Mouse (Mus musculus): ENCODE measurements around the gene Cacna2d1. TPM values are rescaled to one million over a fixed set of nuclear protein-coding genes. Genes with fewer than 3 reads are reported as not detected.

Gene Cacna2d1
- polyA plus RNA-seq, 1 experiment from 2014 or later = 22.9 TPM

DNA sequence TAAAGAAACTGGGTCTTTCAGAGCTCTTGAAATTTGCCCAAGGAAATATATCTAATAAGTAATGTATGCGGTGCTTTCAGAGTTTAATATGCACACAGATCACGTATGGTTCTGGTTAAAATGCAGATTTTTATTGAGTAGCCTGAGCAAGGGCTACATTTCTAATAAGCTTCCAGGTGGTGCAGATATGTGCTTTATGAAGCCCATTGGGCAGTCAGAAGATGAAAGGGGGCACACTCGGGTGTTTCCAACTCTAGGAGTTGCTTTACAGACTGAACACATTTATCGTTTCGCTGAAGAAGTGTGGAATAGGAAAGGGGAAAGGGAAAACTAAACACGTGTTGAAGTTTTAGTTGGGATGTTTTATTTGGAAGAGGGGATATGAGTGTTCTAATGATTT, 94.4 kb downstream of the Cacna2d1 start:
- ATAC-seq (ENCODE audit: low FRiP score, low read depth) = peak; percentile 52; the same call in 1 of the 2 replicates
- H3K4me3 ChIP-seq = no peak overlapping the region
- H3K27ac ChIP-seq = no peak overlapping the region
- WGBS = 16% methylated on average over 6 of the region's 6 CpGs
- no peaks in the 10 kb centered on the region for H3K9me3 ChIP-seq
- peaks cover 15% of the 10 kb centered on the region for H3K4me1 ChIP-seq
- H3K27me3 ChIP-seq = no peaks in the 10 kb centered on the region
- H3K9ac ChIP-seq = no peak overlapping the region
- H3K4me2 ChIP-seq (replicated peaks) = 0 out of 2 replicates have a peak overlapping the region, but pooled peaks have one; percentile 11
- no peaks in the 10 kb centered on the region; the same call in 1 of the 2 replicates for H3K36me3 ChIP-seq

DNA sequence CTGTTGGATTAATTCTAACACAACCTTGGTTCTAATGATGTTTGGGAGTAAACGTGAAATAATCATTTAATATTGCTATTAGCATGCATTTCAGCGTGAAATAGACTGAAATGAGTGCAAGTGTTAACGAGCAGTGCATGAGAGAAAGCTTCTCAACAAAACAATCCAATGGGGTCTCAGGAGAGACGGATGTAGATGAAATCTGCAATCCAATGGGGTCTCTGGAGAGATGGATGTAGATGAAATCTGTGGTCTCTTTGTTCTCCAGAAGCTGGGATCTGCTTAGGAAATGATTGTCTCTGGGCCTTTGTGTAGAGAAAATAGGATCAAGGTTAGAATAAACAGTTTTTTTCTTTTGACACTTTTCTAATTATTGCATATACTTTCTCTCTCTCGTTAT, 95.0 kb downstream of the Cacna2d1 start:
- H3K27me3 ChIP-seq = no peaks in the 10 kb centered on the region
- no peaks in the 10 kb centered on the region; the same call in 1 of the 2 replicates for H3K36me3 ChIP-seq
- no peak overlapping the region for H3K4me2 ChIP-seq (replicated peaks)
- ATAC-seq (ENCODE audit: low FRiP score, low read depth) = no peak
- H3K9me3 ChIP-seq = no peaks in the 10 kb centered on the region
- no peak overlapping the region for H3K4me3 ChIP-seq
- H3K9ac ChIP-seq = no peak overlapping the region
- WGBS = 48% methylated on average over 5 of the region's 5 CpGs
- H3K4me1 ChIP-seq = peaks cover 14% of the 10 kb centered on the region
- no peak overlapping the region for H3K27ac ChIP-seq

GRCm38 (mm10) chr5:16033569-16033968, 99.1 kb downstream of the Cacna2d1 start:
- Histone ChIP-seq H3K9me3 (no peaks in the 10 kb centered on the region), H3K4me3 (no peak overlapping the region), H3K27me3 (no peaks in the 10 kb centered on the region), H3K36me3 (no peaks in the 10 kb centered on the region; the same call in 1 of the 2 replicates), H3K9ac (no peak overlapping the region), H3K27ac (no peak overlapping the region), H3K4me2 (replicated peaks) (no peak overlapping the region), H3K4me1 (peaks cover 13% of the 10 kb centered on the region; the same call in 1 of the 2 replicates)
- WGBS = 92% methylated on average over 1 of the region's 1 CpGs
- ATAC-seq (ENCODE audit: low FRiP score, low read depth) = no peak

DNA sequence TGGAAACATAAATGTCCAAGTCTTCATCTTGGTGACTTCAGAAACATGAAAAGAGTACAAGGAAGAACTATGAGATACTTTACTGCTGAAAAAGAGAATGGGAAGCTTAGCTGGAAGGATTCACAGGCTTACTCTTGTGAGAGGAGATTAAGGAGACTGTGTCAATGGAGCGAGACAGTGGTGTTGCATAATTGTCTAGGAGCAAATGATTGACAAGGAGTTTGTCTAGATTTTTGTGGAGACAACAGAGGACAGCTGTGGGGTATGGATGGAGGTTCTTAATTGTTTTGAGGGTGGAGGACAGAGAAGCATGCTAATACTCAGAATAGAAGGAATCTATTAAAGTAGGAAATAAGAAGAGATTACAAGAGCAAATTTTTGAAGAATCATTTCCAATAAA, 100.8 kb downstream of the Cacna2d1 start:
- no peak overlapping the region for H3K4me3 ChIP-seq
- no peaks in the 10 kb centered on the region for H3K9me3 ChIP-seq
- no peak for ATAC-seq (ENCODE audit: low FRiP score, low read depth)
- H3K27ac ChIP-seq = no peak overlapping the region
- peaks cover 6% of the 10 kb centered on the region; the same call in 1 of the 2 replicates for H3K4me1 ChIP-seq
- no peak overlapping the region for H3K4me2 ChIP-seq (replicated peaks)
- H3K36me3 ChIP-seq = no peaks in the 10 kb centered on the region; the same call in 1 of the 2 replicates
- H3K27me3 ChIP-seq = no peaks in the 10 kb centered on the region
- no peak overlapping the region for H3K9ac ChIP-seq
- WGBS = 76% methylated on average over 1 of the region's 1 CpGs

GRCm38 (mm10) chr5:16045147-16045878, 110.8 kb downstream of the Cacna2d1 start:
- no peaks in the 10 kb centered on the region for H3K9me3 ChIP-seq
- H3K27me3 ChIP-seq = no peaks in the 10 kb centered on the region
- H3K36me3 ChIP-seq = no peaks in the 10 kb centered on the region
- 70% methylated on average over 6 of the region's 6 CpGs for WGBS
- peaks cover 6% of the 10 kb centered on the region; the same call in 1 of the 2 replicates for H3K4me1 ChIP-seq
- ATAC-seq (ENCODE audit: low FRiP score, low read depth) = no peak
- no peak overlapping the region for H3K4me3 ChIP-seq
- no peak overlapping the region for H3K4me2 ChIP-seq (replicated peaks)
- no peak overlapping the region for H3K27ac ChIP-seq
- H3K9ac ChIP-seq = no peak overlapping the region

DNA sequence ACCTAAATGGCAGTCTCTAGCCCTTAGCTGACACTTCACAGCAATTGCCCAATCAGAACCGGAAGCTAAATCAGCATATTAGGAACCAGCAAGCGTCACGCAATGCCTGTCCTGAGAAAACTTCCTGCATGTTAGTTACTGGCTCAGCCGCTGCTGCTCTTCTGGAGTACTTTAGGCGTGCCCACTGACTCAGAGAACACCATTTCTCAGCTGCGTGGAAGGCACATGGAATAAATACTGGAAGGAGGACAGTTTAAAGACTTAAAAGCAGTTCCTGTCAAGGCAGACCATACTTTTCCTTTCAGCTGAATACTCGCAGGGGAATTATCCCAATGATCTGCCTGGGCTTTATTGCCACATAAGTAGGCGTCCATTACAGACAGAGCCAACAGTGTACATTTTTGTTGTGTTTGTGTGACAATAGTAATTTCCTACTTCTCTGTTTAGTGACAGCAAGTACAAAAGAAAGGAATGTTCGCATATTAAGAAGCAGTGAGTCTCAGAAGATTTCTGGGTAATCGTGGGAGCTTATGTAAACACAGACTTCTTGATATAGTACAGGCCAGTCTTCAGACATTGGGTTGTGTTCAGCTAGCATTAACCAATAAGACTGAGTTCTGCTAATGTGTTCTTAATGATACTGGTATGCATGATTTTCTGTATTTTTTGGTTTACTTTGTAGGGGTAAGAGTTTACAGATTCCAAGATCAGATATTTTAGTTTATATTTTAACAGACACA, 113.1 kb downstream of the Cacna2d1 start:
- Histone ChIP-seq H3K27me3 (no peaks in the 10 kb centered on the region), H3K9ac (no peak overlapping the region), H3K36me3 (no peaks in the 10 kb centered on the region), H3K4me1 (peaks cover 6% of the 10 kb centered on the region; the same call in 1 of the 2 replicates), H3K27ac (no peak overlapping the region), H3K4me2 (replicated peaks) (no peak overlapping the region), H3K4me3 (no peak overlapping the region), H3K9me3 (no peaks in the 10 kb centered on the region)
- no peak for ATAC-seq (ENCODE audit: low FRiP score, low read depth)
- WGBS = 52% methylated on average over 10 of the region's 10 CpGs

- H3K4me3 ChIP-seq = no peak overlapping the region
- WGBS = 62% methylated on average over 2 of the region's 2 CpGs
- ATAC-seq (ENCODE audit: low FRiP score, low read depth) = no peak
- H3K4me2 ChIP-seq (replicated peaks) = no peak overlapping the region
- no peaks in the 10 kb centered on the region for H3K9me3 ChIP-seq
- H3K4me1 ChIP-seq = no peaks in the 10 kb centered on the region
- no peaks in the 10 kb centered on the region for H3K36me3 ChIP-seq
- no peak overlapping the region for H3K9ac ChIP-seq
- no peaks in the 10 kb centered on the region for H3K27me3 ChIP-seq
- H3K27ac ChIP-seq = no peak overlapping the region
Observed at GRCm38 (mm10) chr5:16056795-16057194, 122.3 kb downstream of the Cacna2d1 start.

DNA sequence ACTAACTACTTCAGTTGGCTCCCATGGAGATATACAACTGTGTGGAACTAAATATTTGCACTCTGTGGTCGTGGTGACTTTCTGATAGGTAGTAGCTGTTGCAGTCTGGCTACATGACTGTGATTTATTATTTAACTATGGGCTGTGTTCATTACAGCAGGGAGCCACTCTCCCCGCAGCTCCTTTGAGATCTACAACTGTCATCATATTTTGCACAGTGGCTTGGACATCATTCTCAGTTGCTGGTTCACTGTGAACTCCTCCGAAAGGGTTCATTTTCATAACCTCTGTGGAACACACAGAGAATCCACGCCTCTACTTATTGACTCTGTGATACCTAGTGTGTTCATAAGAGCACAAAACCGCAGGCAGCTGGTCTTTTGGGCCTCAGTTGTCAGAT, 128.3 kb downstream of the Cacna2d1 start:
- H3K27me3 ChIP-seq = no peaks in the 10 kb centered on the region
- H3K4me2 ChIP-seq (replicated peaks) = no peak overlapping the region
- H3K36me3 ChIP-seq = no peaks in the 10 kb centered on the region
- H3K4me3 ChIP-seq = no peak overlapping the region
- H3K9me3 ChIP-seq = no peaks in the 10 kb centered on the region
- no peak overlapping the region for H3K27ac ChIP-seq
- ATAC-seq (ENCODE audit: low FRiP score, low read depth) = no peak
- WGBS = 59% methylated on average over 5 of the region's 5 CpGs
- no peaks in the 10 kb centered on the region for H3K4me1 ChIP-seq
- no peak overlapping the region for H3K9ac ChIP-seq

GRCm38 (mm10) chr5:16063273-16063672, 128.8 kb downstream of the Cacna2d1 start:
- H3K27me3 ChIP-seq = no peaks in the 10 kb centered on the region
- no peaks in the 10 kb centered on the region for H3K9me3 ChIP-seq
- ATAC-seq (ENCODE audit: low FRiP score, low read depth) = no peak
- no peak overlapping the region for H3K4me3 ChIP-seq
- H3K4me2 ChIP-seq (replicated peaks) = no peak overlapping the region
- H3K4me1 ChIP-seq = no peaks in the 10 kb centered on the region
- no peak overlapping the region for H3K9ac ChIP-seq
- no peaks in the 10 kb centered on the region for H3K36me3 ChIP-seq
- no peak overlapping the region for H3K27ac ChIP-seq

DNA sequence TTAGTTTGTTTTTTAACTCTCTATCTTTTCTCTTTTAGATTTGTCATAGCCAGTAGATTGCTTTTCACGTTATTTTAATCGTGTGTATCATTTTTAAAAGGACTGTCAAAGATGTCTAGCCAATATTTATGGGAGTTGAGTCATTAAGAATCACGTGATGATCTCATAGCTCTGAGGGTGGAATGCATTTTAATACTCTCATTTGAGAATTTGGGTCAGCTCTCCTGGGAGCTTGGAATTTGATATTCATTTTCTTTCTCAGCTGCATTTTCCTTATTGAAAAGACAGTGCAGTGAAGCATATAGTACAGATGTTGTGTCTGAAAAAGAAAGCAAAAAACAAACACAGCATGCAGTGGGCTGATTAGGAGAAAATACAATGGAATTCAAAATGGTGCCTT, 129.5 kb downstream of the Cacna2d1 start:
- H3K27ac ChIP-seq = no peak overlapping the region
- H3K27me3 ChIP-seq = no peaks in the 10 kb centered on the region
- 53% methylated on average over 3 of the region's 3 CpGs for WGBS
- H3K9me3 ChIP-seq = no peaks in the 10 kb centered on the region
- ATAC-seq (ENCODE audit: low FRiP score, low read depth) = no peak
- no peak overlapping the region for H3K4me2 ChIP-seq (replicated peaks)
- no peak overlapping the region for H3K9ac ChIP-seq
- no peak overlapping the region for H3K4me3 ChIP-seq
- no peaks in the 10 kb centered on the region for H3K36me3 ChIP-seq
- no peaks in the 10 kb centered on the region for H3K4me1 ChIP-seq

GRCm38 (mm10) chr5:16065816-16066215, 131.3 kb downstream of the Cacna2d1 start:
- Histone ChIP-seq H3K4me3 (no peak overlapping the region), H3K9ac (no peak overlapping the region), H3K4me2 (replicated peaks) (no peak overlapping the region), H3K27ac (no peak overlapping the region), H3K27me3 (no peaks in the 10 kb centered on the region), H3K36me3 (no peaks in the 10 kb centered on the region), H3K4me1 (no peaks in the 10 kb centered on the region), H3K9me3 (no peaks in the 10 kb centered on the region)
- ATAC-seq (ENCODE audit: low FRiP score, low read depth) = no peak; the same call in 1 of the 2 replicates
- 26% methylated on average over 4 of the region's 4 CpGs for WGBS

DNA sequence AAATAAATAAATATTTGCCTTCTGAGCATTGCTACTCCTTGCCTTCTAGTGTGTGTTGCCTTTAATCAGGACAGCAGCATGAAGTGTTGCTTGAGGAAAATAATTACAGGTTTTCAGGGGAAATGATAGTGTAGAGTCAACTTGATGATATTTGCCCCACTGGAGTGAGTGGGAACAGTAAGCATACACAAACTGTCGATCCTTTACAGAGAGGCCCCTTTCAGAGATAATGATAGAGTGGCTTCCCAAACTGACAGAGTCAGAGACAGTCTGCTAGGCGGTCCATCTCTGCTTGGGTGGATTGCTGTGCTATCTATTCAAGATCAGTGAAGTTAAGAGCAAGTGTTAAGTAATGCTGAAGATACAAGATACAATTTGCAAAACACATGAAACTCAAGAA, 147.8 kb downstream of the Cacna2d1 start:
- no peak overlapping the region for H3K9ac ChIP-seq
- H3K4me2 ChIP-seq (replicated peaks) = no peak overlapping the region
- H3K9me3 ChIP-seq = no peaks in the 10 kb centered on the region
- H3K36me3 ChIP-seq = no peaks in the 10 kb centered on the region
- no peak overlapping the region for H3K27ac ChIP-seq
- peaks cover 6% of the 10 kb centered on the region for H3K4me1 ChIP-seq
- WGBS = 88% methylated on average over 2 of the region's 2 CpGs
- H3K27me3 ChIP-seq = no peaks in the 10 kb centered on the region
- H3K4me3 ChIP-seq = no peak overlapping the region
- ATAC-seq (ENCODE audit: low FRiP score, low read depth) = no peak
